Mouse (Mus musculus) stomach, embryonic 16.5 days (tissue): ENCODE data around the gene Xndc1. TPM values are rescaled to one million over a fixed set of nuclear protein-coding genes. Genes with fewer than 3 reads are reported as not detected.

Source experiments
- ATAC-seq: fragments of 200-750 bp; cut with Nextera tagmentation; 2 replicates; pipeline ENCODE4 v1.8.0; 2017; ENCODE audit warnings: moderate number of reproducible peaks, moderate TSS enrichment; ENCODE audit not compliant: insufficient read depth, low FRiP score
- H3K27ac ChIP-seq: fragments of 300-500 bp; sonication (generic); 2 replicates; pipeline ENCODE4 v1.5.1; 2014; ENCODE audit warnings: low read length
- H3K27me3 ChIP-seq: fragments of 300-500 bp; sonication (generic); 2 replicates; pipeline ENCODE4 v1.6.1; 2014; ENCODE audit warnings: low read length, control low read depth, mixed read lengths; ENCODE audit not compliant: control insufficient read depth, insufficient read depth
- H3K36me3 ChIP-seq: fragments of 300-500 bp; sonication (generic); 2 replicates; pipeline ENCODE4 v1.6.1; 2014; ENCODE audit warnings: low read length; ENCODE audit not compliant: control insufficient read depth, insufficient read depth
- H3K4me1 ChIP-seq: fragments of 300-500 bp; sonication (generic); 2 replicates; pipeline ENCODE4 v1.6.1; 2014; ENCODE audit warnings: low read length, control low read depth, mixed read lengths; ENCODE audit not compliant: control insufficient read depth, insufficient read depth
- H3K4me2 ChIP-seq: fragments of 300-500 bp; sonication (generic); 2 replicates; pipeline ENCODE4 v1.6.1; 2014; ENCODE audit warnings: low read depth, low read length, mixed read lengths
- H3K4me3 ChIP-seq: fragments of 300-500 bp; sonication (generic); replicated peaks from 2 replicates; pipeline ENCODE4 v1.5.1; 2014; ENCODE audit warnings: mild to moderate bottlenecking, low read length
- H3K9ac ChIP-seq: fragments of 300-500 bp; sonication (generic); 2 replicates; pipeline ENCODE4 v1.6.1; 2014; ENCODE audit warnings: low read length
- H3K9me3 ChIP-seq: fragments of 300-500 bp; sonication (generic); replicated peaks from 2 replicates; pipeline ENCODE4 v1.6.1; 2016; ENCODE audit warnings: low read length, control low read depth; ENCODE audit not compliant: control insufficient read depth
- WGBS: fragments of 180-500 bp; shearing (Covaris S2); extraction: QIAGEN DNeasy Blood & Tissue Kit; methylation state at CpG from one replicate; pipeline ENCODE4 v1.1.7; 2014; 5-methylcytosine and 5-hydroxymethylcytosine counted together
- polyA plus RNA-seq: library from polyadenylated mRNA; unstranded; fragments of >200 nt; fragmentation: Nextera tagmentation; extraction: Ambion mirVana; gene quantifications from 2 replicates; pipeline ENCODE4 v1.2.1, GENCODE M21; 2015

Gene Xndc1
- polyA plus RNA-seq, 1 experiment from 2014 or later = 28.2 TPM

DNA sequence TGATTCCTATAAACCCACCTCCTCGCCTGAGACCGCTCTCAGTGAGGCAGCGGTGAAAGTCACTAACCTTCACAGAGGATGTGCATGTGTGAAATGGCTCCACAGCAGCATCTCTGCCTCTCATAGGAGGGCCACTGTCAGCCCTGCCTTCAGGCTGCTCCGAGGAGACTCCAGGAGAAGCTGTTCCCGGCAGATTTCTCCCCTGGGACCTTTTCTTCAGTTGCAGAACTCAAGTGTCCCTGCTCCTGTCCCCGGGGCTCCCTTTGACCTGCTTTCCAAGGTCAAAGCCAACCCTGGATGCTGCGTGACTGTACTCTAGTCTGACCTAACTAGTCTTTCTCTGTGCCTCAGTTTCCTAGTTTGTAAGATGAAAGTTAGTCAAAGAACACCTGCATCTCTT is 43.9 kb downstream of the Xndc1 start, which contains the start of gene Art5:
Gene Art5, minus strand, starts transcription at position 319 of the 400 bp plus-strand sequence.
- no peak within 1 kb of the TSS for H3K9ac ChIP-seq

DNA sequence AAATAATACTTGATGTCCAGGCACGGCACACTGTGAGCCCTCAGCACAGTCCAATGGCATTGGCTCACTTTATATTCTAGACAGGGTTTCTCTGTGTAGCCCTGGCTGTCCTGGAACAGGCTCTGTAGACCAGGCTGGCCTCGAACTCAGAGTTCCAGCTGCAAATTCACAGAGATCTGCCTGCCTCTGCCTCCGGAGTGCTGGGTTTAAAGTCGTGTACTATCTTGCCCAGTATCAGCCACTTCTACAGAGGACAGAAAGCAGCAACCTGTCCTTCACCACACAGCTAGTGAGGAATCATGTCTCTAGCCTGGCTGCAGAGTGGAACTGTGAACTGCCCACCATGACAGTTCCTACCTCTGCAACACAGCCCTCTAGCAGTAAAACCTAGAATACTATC is 44.4 kb downstream of the Xndc1 start:
- no peak overlapping the region for H3K4me2 ChIP-seq
- peaks cover 7% of the 10 kb centered on the region; the same call in 1 of the 2 replicates for H3K4me1 ChIP-seq
- no peaks in the 10 kb centered on the region for H3K27me3 ChIP-seq
- H3K4me3 ChIP-seq = no peak overlapping the region
- no peaks in the 10 kb centered on the region for H3K36me3 ChIP-seq
- ATAC-seq = no peak
- 83% methylated on average over 4 of the region's 4 CpGs for WGBS
- H3K27ac ChIP-seq = no peak overlapping the region
- no peak overlapping the region for H3K9ac ChIP-seq
- no peaks in the 10 kb centered on the region for H3K9me3 ChIP-seq

More for the DNA sequence above, 43.9 kb downstream of the Xndc1 start, which contains the start of gene Art5:
- 74% methylated on average over 7 of the region's 7 CpGs for WGBS
- peaks cover 7% of the 10 kb centered on the region; the same call in 1 of the 2 replicates for H3K4me1 ChIP-seq
- H3K4me3 ChIP-seq = no peak within 1 kb of the TSS
- no peaks in the 10 kb centered on the region for H3K9me3 ChIP-seq
- no peak for ATAC-seq
- H3K27ac ChIP-seq = no peak within 1 kb of the TSS
- H3K36me3 ChIP-seq = no peaks in the 10 kb centered on the region
- no peak within 1 kb of the TSS for H3K4me2 ChIP-seq
- H3K27me3 ChIP-seq = no peaks in the 10 kb centered on the region

DNA sequence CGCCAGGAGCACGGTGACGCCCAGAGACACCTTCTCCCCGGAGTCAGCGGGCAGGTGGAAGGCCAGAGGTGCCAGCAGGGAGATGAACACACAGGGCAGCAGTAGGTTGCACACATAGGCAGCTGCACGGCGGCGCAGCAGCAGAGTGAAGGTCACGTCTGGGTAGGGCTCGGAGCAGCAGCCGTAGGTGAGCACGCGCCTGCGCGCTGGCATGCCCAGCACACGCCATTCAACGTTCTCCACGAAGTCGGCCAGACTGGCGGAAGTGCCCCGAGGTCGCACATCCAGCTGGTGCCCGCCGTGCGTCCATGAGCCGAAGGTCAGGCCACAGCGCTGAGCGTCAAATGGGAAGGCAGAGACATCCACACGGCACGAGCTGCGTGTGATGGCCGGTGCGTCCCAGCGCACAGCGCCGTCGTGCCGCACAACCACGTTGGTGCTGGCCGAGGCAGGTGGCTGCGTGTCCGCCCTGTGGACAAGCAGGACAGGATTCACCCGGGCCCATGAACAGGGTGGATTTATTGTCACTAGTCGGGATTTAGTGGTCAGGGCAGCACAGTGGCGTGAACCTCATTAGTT is 47.9 kb downstream of the Xndc1 start:
- Histone ChIP-seq H3K9me3 (no peaks in the 10 kb centered on the region), H3K36me3 (no peaks in the 10 kb centered on the region)
- WGBS = 71% methylated on average over 45 of the region's 45 CpGs

DNA sequence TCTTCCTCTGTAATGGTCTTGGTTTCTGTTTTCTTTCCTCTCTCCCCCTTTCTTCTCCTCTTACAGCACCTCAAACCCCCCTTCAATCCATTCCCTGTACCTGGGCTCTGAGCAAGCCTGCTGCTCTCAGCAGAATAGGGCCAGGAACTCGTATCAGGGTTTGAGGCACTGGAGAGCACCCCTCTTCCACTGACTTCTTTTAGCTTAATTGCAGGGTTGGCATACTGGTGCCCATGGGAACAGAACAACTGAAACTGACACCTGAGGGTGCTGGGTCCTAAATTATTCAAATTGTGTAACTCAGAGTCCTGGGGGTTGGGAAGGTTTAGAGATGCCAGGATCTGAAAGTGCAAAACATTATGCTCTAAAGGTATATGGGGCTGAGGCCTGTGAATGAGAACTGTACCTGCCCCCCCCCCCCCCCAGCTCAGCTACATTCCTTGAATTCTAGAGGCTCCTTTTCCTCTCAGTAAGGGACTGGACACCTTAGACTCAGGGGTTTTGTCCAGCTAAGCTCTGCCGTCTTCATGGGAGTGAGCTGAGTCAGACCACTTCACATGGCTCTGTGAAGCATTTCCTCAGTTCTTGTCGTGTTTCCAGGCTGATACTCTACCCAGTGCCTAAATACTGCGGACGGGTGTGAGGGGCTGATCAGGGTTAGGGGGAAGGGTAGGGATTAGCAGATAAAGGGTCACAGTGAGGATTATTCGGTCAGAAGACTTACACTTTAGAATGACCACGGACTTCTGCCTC is 51.4 kb downstream of the Xndc1 start, which contains the start of gene Chrna10:
Gene Chrna10, minus strand, starts transcription at position 250 of the 753 bp plus-strand sequence.
- no peak for ATAC-seq
- 37% methylated on average over 7 of the region's 7 CpGs for WGBS
- Histone ChIP-seq H3K9me3 (no peaks in the 10 kb centered on the region), H3K27me3 (no peaks in the 10 kb centered on the region), H3K4me2 (no peak within 1 kb of the TSS), H3K4me1 (no peaks in the 10 kb centered on the region), H3K27ac (no peak within 1 kb of the TSS), H3K36me3 (peaks cover 11% of the 10 kb centered on the region; the same call in 1 of the 2 replicates), H3K4me3 (no peak within 1 kb of the TSS), H3K9ac (no peak within 1 kb of the TSS)

More for the DNA sequence above, 47.9 kb downstream of the Xndc1 start:
- Histone ChIP-seq H3K4me3 (no peak overlapping the region), H3K4me1 (no peaks in the 10 kb centered on the region), H3K27ac (no peak overlapping the region), H3K9ac (no peak overlapping the region), H3K4me2 (no peak overlapping the region), H3K27me3 (no peaks in the 10 kb centered on the region)
- ATAC-seq = no peak

DNA sequence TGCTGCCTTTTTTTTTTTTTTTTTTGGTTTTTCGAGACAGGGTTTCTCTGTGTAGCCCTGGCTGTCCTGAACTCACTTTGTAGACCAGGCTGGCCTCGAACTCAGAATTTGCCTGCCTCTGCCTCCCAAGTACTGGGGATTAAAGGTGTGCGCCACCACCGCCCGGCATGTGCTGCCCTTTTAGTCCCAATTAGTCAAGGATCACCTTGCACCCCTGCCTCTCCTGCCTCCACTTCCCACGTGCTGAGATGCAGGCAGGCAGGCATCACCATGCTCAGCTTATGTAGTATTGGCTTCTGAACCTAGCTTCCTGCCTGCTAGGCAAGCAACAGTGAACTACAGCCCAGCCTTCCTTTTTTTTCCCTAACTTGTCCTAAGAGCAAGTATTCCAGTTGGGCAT is 52.1 kb downstream of the Xndc1 start:
- no peak overlapping the region for H3K4me3 ChIP-seq

DNA sequence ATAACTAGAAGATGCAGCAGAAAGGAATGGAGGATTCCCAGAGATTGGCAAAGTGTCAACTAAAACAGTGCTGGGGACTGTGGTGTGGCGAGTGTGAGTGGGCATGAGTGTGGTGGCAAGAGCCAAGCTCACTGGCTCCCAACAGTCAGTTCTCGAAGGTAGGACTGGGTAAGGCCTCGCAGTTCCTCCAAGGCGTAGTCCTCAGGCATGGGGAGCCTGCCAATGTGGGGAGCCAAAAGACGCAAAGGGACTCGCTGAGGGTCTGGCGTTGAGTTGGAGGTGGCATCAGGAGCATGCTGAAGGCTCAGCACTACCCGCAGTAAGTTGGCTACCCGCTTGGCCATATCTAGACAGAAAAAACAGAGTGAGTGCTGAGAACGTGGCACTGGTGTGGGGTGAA is 55.0 kb downstream of the Xndc1 start:
- Histone ChIP-seq H3K4me1 (no peaks in the 10 kb centered on the region), H3K36me3 (peaks cover 31% of the 10 kb centered on the region), H3K9me3 (no peaks in the 10 kb centered on the region), H3K27me3 (no peaks in the 10 kb centered on the region), H3K27ac (no peak overlapping the region), H3K4me3 (no peak overlapping the region), H3K4me2 (no peak overlapping the region), H3K9ac (no peak overlapping the region)
- 95% methylated on average over 10 of the region's 10 CpGs for WGBS
- ATAC-seq = no peak

More for the DNA sequence above, 52.1 kb downstream of the Xndc1 start:
- Histone ChIP-seq H3K9me3 (no peaks in the 10 kb centered on the region), H3K27me3 (no peaks in the 10 kb centered on the region), H3K4me2 (no peak overlapping the region), H3K27ac (no peak overlapping the region), H3K36me3 (peaks cover 11% of the 10 kb centered on the region; the same call in 1 of the 2 replicates), H3K4me1 (no peaks in the 10 kb centered on the region), H3K9ac (no peak overlapping the region)
- ATAC-seq = no peak
- 79% methylated on average over 5 of the region's 6 CpGs for WGBS

DNA sequence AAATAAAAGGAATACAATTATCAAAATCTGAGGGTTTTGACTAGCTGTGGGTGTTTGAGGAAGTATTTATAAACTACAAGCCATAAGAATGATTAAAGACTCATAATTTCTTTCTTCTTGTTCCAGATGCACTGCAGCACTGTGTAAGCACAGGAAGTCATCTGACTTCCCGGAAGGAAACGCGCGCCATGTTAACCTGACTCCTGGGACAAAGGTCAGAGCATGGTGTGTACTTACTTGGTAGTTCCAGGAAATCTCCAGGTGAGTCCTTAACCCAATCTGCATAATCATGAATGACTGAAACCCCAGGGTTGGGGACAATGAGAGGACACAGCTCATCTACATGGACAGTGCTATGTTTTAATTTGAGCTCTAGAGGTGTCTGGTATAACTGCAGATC is 67.1 kb downstream of the Xndc1 start:
- no peak overlapping the region for H3K4me2 ChIP-seq
- no peaks in the 10 kb centered on the region for H3K4me1 ChIP-seq
- peaks cover 43% of the 10 kb centered on the region for H3K36me3 ChIP-seq
- H3K27me3 ChIP-seq = no peaks in the 10 kb centered on the region
- no peak for ATAC-seq
- H3K27ac ChIP-seq = no peak overlapping the region
- no peak overlapping the region for H3K4me3 ChIP-seq
- H3K9me3 ChIP-seq = no peaks in the 10 kb centered on the region
- H3K9ac ChIP-seq = no peak overlapping the region
- WGBS = 87% methylated on average over 4 of the region's 4 CpGs

Other genes starting within 250 kb of the Xndc1 start
- 2.0 and 2.6 TPM in 2 replicates for gene Phox2a, start 247.2 kb upstream of the Xndc1 start, polyA plus RNA-seq
- gene Inppl1, start 227.3 kb upstream of the Xndc1 start, polyA plus RNA-seq = 27.8 and 34.1 TPM in 2 replicates
- 1.8 and 2.0 TPM in 2 replicates for gene Folr2, start 208.3 kb upstream of the Xndc1 start, polyA plus RNA-seq
- 55.9 and 57.7 TPM in 2 replicates for gene Anapc15, start 201.8 kb upstream of the Xndc1 start, polyA plus RNA-seq
- gene Folr1, start 194.7 kb upstream of the Xndc1 start, polyA plus RNA-seq = 9.2 and 14.3 TPM in 2 replicates
- 147 and 149 TPM in 2 replicates for gene Lamtor1, start 159.6 kb upstream of the Xndc1 start, polyA plus RNA-seq
- gene Tomt, start 159.2 kb upstream of the Xndc1 start, polyA plus RNA-seq = 0.21 and 1.2 TPM in 2 replicates
- gene Lrrc51, start 131.6 kb upstream of the Xndc1 start, polyA plus RNA-seq = 10.3 and 11.5 TPM in 2 replicates
- gene Numa1, start 131.4 kb upstream of the Xndc1 start, polyA plus RNA-seq = 60.9 and 64.3 TPM in 2 replicates
- 2.6 and 3.3 TPM in 2 replicates for gene Il18bp, start 46.8 kb upstream of the Xndc1 start, polyA plus RNA-seq
- gene Rnf121, start within 50 bp of the Xndc1 start, polyA plus RNA-seq = 27.0 and 31.7 TPM in 2 replicates
- gene Xntrpc, start 202 bp downstream of the Xndc1 start, polyA plus RNA-seq = 0.84 and 1.1 TPM in 2 replicates
- gene Trpc2, start 17.6 kb downstream of the Xndc1 start, polyA plus RNA-seq = not detected in 2 replicates
- 0.36 and 7.1 TPM in 2 replicates for gene Art1, start 36.2 kb downstream of the Xndc1 start, polyA plus RNA-seq
- 0.34 and 0.77 TPM in 2 replicates for gene Art5, start 44.0 kb downstream of the Xndc1 start, polyA plus RNA-seq
- not detected in 2 replicates for gene Chrna10, start 51.3 kb downstream of the Xndc1 start, polyA plus RNA-seq
- gene Nup98, start 144.7 kb downstream of the Xndc1 start, polyA plus RNA-seq = 34.5 and 35.0 TPM in 2 replicates
- 109 and 126 TPM in 2 replicates for gene Pgap2, start 144.7 kb downstream of the Xndc1 start, polyA plus RNA-seq
- gene Rhog, start 190.5 kb downstream of the Xndc1 start, polyA plus RNA-seq = 62.0 and 68.0 TPM in 2 replicates
- gene Stim1, start 202.3 kb downstream of the Xndc1 start, polyA plus RNA-seq = 33.7 and 36.1 TPM in 2 replicates